Mouse (Mus musculus): ENCODE measurements around the gene Prkcsh.

Prkcsh gene

DNA sequence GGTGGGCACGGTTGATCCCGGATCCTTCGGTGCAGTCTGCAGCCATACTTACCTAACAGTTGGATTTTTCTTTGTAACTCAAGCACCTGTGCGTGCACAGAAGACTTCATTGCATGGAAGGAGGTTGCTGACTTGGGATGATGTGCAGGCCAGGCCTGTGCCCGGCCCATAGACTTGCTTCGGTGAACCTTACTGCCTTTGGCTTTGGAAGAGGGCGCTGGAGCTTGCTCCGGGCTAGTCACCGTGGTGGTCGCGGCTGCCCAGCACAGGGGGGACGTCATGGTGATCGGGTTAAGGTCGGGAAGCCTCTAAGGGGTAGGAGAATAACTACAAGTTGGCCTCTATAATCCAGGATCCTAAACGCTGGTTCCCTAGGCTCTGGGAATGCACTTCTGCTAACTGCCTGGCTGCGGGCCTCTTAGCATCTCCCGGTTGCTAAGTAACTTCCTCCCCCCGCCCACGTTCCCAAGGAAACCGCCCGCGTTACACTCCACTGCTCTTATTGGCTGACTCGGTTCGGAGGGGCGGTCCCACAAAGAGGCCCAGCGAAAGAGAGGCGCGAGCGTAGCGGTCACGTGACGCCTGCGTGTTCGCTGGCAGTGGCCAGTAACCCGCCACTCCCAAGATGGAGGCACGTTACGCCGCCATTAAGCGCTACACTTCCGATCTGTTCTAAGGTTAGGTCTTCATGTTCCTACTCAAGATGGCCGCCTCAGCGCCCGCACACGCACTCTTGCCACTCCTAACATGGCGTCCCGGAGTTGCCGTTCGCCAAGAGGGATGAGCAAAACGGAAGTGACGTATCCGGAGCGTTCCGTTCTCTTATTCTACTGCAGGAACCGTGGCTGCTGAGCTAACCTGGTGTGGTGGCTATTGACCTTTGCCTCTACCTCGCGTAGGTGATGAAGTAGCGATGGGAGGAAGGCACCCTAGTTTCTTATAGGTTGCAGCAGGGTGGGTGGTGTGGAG, at the start of gene Prkcsh, which contains the start of gene Ccdc151:
Gene Prkcsh (plus strand): TSS at position 613 of the 969 bp plus-strand sequence.
Gene Ccdc151 (minus strand): TSS at position 441 of the 969 bp plus-strand sequence.
- peak; percentile 97 for DNase-seq (ENCODE audit: low spot score)

DNA sequence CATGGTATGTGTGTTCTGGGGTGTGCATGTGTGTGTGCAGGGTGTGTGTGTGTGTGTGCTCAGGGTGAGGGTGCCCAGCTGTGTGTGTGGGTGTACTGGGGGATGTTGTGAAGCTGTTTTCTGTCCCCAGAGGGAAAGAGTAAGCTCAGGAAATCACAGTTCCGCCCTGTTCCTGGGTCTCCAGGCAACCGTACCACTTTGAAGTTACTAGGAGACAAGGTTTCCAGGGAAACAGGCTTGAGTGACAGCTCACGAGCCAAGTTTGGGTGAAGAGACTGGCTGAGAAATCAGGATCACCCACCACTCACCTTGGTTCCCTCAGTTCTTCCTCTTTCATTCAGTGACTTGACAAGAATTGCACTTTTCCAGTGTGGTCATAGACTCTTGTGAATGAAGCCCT, 49.0 kb upstream of the Prkcsh start:
- DNase-seq (ENCODE audit: low spot score): no peak

DNA sequence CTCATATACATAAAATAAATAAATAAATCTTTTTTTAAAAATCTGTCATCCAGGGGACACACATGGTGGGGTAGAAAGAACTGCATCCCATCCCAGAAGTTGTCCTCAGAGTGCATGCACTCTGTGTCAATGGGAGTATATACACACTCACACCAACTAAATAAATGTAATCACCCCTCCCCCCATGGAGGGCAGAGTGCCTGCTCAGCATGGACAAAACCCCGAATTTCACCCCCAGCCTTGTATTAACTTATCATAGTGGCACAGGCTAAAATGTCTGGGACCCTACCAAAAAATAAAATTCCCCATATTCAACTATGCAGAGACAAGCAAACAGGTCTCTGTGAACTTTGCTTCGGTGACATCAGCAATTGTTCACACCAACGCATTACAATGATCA, 48.0 kb upstream of the Prkcsh start:
- DNase-seq (ENCODE audit: low spot score): no peak

DNA sequence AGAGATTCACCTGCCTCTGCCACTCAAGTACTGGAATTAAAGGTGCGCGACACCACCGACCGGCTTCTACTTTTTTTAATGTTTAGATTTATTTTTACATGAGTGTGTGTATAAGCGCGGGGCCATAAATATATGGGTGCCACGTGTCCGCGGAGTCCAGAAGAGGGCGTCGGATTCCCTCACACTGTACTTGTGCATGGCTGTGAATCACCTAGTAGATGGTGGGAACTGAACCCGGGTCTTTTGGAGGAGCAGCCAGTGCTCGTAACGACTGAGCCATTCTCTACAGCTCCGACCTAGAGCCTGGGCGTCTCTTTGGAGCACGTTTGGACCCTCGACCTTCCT, 47.4 kb upstream of the Prkcsh start:
- no peak for DNase-seq (ENCODE audit: low spot score)

DNA sequence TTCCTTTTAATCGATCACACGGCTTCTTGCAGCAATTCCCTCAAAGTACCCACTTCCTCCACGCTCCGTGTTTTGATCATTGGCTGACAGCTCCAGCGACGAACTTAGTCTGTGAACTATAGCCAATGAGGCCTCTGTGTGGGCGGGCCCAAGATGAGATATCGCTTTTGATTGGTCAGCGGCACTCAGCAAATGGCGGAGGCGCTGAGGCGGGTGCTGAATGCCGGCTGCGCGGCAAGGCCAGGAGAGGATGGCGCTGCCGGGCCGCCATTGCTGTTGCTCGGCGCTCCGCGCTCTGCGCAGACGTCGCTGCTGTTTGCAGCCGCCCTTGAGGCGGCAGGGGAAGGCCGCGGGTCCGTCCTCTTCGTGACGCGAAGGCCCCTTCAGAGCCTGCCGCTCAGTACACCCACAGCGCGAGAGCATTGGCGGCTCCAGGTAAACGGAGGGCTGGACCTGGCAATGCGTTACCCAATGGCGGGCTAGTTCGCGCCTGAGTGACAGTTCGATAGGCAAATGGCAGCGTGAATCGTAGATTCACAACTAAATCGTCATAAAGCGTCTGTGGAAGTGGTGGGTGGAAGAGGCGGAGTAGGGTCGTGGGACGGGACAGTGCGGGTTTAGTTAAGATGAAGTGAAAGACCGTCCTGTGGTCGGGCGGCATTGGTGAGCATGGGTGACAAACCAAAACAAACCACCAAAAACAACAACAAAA, 46.9 kb upstream of the Prkcsh start, which contains the start of gene Swsap1:
Gene Swsap1 (plus strand): TSS at position 186 of the 712 bp plus-strand sequence.
- peak; percentile 93 for DNase-seq (ENCODE audit: low spot score)

DNA sequence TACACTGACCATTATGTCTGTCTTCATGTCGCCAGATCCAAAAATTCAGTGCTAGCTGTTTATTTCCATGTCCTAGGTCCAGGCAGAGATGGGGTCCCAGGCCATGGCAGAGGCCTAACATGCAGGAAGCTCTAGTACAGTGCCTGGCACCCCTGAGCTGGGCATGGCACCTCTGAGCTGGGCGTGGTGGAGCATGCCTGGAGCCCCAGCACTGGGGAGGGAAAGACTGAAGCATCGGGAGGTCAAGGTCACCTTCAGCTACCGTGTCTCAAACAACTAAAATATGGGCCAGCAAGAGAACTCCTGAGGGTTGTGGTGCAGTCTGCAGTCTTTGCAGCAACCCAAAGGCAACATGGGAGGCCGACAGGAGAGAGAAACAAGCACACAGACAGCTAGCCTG, 44.2 kb upstream of the Prkcsh start:
- DNase-seq (ENCODE audit: low spot score): no peak

DNA sequence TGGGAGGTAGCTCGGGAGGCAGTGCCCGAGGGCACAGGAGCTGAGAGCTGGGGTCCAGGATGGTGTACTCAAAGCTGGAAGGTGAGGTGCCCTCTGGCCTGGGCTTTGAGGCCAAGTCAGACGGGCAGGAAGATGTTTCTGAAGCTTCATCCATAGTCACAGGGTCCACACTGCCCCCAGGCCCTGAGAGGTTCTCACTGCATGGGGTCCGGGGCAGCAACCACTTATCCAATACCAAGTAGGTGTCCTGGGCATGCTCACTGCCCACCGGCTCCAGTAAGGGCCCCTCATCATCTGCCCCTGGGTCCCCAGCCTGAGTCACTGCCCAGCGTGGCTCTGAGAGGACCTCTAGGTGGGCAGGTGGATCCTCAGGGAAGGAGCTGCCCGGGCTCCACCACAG, 43.4 kb upstream of the Prkcsh start:
- no peak for DNase-seq (ENCODE audit: low spot score)

DNA sequence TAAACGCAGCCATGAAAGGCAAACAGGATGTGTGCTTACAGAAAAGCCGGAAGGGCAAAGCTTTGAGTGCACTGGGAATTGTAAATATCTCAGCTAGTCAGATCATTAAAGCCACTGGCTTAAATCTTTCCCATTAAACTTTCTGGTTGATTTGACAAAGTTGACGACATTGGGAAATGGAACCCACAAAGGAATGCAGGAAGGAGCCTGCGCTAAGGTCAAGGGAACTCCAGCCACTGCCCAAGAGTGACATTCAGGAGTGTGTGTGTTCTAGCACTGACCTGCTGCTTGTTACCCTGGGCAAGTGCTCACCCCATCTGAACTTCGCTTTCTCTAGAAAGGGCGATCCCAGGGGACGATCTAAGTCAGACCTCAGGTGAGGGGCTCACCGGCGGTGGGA, 42.5 kb upstream of the Prkcsh start:
- DNase-seq (ENCODE audit: low spot score): no peak

DNA sequence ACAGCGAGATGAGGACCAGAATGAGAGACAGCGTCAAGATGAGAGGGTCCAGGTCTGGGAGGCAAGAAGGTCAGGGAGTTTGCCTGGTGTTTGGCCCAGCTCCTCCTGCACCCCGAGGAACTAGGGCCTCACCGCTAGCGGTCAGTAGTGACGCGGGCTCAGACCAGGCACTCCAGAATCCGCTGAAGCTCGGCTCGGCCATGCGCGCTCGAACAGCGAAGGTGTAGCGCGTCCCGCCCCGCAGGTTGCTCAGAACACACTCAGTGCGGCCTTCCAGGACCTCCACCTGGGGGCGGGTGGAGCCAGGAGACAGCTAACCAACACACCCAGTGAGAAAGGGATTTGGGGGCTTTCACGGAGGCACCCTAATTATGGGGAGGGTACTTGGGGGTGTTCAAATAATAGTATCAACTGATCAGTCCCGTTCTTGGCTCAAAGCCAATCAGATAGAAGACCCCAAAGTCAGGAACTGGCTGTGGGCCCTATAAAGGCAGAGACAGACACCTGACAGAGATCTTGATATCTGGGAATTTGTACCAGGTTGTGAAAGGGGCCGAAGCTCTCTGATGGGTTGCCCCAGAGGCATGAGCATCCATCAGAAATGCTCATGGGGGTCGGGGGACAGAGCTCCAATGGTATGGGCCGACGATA, 41.9 kb upstream of the Prkcsh start:
- no peak for DNase-seq (ENCODE audit: low spot score)

DNA sequence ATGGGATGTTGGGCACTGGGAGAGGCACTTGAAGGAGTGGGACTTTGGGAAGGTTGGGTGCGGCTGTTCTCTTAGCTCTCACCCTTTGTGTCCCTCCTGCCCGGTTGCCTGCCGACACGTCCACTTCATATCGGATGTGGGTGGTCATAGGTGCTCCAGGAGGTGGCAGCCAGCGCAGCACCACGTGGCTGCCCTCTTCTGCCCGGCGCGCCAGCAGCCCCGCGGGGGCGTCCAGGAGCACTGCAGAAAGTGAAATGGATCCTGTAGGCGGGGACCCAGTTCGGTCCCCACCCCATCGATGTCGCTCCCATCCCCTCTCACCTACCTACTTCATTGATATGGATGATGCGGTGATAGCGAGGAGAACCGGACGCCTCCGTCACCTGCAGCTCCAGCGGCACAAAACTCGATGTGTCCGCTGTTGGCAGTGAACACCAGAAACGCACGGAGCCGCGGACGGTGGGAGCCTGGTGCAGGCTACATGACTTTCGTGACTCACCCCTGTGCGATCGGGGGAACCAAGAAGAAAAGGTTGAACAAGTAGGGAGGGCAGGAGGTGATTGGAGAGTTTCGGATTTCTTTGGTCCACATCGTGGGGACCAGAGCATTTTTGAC, 41.1 kb upstream of the Prkcsh start:
- no peak for DNase-seq (ENCODE audit: low spot score)

DNA sequence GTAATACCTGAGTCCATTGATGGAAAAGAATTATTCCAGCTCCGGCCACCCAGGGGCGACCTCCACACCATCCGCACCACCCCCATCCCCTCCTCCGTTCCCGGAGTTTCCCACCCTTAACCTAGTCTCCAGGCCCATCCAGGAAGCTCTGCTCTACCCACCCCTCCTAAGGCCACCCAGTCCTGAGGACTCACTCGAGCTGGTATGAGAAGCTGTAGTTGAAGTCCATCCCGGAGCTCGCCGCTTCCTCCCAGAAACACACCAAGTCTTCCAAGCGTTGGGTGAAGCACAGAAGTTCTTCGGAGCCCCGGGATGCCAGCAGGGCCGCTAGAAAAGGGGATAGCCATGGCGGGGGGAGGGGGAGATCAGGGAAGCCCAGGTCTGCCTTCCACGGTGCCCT, 40.6 kb upstream of the Prkcsh start:
- DNase-seq (ENCODE audit: low spot score): no peak

DNA sequence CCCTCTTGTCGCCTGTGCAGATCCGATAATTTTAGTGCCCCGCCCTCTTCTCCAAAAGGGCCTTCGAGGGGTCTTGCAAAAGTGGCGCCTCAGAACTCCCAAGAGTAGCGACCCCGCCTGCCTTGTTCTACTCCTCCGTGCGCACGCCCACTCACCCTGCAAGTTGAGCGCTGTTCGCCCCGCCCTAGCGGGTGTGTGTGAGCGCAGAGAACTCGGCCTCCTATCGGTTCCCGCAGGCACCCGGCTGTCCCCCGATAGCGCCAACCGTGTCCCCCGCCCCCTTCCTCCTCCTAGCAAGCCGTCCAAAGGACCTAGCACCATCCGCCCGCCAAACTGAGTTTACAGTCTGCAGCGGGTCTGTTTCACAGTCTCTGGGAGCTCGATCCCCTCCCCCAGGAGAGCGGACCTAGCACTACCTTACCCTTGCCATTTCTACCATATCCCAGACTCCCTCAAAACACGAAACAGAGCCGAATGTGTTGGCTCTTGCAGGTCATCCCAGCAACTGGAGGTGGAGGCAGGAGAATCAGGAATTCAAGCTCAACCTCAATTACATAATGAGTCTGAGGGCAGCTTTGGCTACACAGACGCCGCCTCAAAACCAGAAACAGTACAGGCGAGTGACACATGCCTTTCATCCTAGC, 40.1 kb upstream of the Prkcsh start:
- no peak for DNase-seq (ENCODE audit: low spot score)

DNA sequence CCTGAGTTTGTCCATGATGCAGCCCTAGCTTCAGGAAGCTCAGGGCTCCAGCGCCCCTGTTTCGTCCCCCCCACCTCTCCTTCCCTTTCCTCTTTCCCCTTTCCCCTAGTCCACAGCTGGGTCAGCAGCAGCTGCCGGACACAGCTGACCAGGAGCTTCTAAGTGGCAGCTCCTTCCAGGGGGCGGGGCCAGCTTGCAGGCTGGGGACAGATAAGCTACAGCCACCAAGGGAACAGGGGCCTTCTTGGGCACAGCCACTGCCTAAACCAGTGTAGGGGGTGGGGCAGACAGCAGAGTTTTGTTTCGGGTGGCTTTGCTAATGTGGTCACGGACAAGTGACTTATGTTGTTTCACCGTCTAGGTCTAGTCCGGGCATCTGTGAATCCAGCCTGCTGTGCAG, 39.2 kb upstream of the Prkcsh start, which contains the start of gene Epor:
Gene Epor (minus strand): TSS at position 90 of the 400 bp plus-strand sequence.
- no peak for DNase-seq (ENCODE audit: low spot score)

DNA sequence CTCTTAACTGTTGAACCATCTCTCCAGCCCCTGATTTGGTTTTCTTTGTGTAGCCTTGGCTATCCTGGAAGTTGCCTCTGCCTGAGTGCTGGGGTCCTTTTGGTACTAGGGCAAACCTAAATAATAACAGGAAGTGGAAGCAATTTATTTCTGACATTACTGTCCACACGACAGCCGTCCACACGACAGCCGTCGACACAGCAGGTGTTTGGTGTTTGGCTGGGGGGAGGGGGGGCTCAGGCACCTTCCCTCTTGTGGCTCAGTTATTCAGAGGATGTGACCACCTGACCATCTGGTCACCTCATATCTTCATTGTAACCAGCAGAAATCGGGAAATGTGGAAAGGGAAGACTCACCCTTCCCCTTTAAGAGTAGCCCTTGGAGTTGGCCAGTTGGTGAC, 33.7 kb upstream of the Prkcsh start:
- DNase-seq (ENCODE audit: low spot score): no peak

DNA sequence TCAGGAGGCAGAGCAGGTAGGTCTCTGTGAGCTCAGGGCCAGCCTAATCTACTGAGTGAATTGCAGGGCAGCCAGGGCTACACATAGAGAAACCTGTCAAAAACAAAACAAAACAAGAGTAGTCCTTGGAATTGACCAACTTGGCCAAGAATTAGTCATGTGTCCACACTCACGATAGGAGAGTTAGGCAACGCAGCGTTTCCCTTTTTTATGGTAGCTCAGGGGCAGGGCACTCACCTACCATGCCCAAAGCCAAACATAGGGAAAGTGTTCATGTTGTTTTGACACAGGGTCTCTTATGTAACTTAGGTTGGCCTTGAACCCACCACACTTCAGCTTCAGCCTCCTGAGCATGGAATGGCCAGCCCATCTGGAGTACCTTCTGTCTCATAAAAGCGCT, 33.3 kb upstream of the Prkcsh start:
- DNase-seq (ENCODE audit: low spot score): no peak

DNA sequence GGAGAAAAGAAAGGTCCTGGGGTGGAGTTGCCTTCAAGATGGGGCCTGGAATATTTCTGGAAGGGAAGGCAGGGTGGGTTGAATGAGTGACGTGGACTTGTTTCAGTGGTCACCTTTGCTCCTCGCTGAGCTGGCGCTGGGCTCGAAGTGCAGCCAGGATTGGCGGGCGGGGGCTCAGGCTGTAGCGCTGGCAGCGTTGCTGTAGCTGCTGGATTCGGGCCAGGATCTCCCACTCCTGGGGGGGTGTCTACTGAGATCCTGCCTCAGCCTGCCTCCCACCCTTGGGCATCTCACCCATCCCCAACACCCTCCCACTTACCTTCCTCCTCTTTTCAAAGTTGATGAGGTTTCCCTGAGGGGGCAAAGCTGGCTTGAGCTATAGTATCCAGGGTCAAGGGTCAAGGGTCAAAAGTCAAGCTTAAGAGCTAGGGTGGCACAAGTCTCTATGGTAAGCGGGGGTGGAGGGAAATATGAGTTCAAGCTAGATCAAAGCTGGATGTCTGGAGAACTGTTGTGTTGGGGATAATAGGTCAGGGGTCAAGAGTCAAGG, 25.9 kb upstream of the Prkcsh start:
- DNase-seq (ENCODE audit: low spot score): no peak

DNA sequence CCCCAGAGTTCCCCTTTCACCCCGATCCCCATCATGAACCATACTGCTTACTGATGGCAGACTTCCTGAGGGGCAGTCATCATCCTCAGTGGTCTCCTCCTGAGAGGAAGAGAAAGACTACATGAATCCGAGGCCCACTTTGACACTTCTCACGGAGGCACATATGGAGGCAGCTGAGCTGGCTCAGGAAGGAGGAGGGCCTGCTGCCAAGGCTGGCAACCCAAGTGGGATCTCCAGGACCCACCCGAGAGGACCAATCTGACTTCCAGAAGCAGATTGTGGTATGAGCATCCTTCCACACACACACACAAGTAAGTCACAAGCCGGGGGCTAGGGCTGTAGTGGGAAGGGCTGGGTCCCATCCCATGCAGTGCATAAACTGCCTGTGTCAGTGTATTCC, 25.3 kb upstream of the Prkcsh start:
- no peak for DNase-seq (ENCODE audit: low spot score)

DNA sequence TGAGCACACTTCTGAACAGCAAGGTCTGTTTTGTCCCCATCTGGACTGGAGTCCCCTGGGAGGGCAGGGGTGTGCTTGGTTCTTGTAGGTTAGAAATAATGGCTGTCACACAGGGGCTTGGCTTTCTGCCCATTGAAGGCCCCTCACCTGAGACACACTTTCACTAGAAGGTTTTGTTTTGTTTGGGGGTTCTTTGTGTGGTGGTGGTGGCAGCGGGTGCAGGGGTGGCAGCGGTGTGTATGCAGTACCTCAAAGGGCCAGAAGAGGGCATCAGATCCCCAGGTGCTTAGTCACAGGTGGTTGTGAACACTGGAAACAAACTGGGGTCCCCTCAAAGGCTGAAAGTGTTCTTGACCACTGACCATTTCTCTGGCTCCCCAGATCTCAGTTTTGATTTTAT, 24.6 kb upstream of the Prkcsh start:
- DNase-seq (ENCODE audit: low spot score): no peak

DNA sequence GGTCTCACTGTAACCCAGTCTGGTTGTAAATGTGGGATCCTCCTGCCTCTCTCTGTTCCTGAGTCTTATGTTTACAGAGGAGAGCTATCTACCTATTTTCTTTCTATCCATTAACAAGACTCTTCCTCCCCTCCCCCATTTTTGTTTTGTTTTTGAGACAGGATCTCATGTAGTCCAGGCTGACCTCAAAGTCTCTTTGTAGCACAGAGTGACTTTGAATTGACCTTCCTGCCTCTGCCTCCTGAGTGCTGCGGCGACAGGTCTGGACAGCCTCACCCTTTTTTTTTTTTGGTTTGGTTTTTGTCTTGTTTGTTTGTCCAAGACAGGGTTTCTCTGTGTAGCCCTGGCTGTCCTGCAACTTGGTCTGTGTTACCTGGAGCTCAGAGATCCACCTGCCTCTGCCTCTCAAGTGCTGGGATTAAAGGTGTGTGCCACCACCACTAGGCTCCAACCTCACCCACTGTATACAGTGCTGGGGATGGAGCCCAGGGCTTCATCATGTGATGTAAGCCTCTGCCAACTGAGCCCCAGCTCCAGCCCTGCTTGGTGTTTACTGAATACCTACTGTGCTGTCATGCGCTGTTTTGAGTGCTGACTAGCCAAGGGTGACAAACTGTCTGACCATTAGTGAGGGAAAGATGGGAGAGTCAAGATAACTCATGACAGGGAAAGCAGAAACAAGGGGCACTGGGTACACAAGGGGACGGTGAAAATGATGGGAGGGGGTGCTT, 24.0 kb upstream of the Prkcsh start:
- DNase-seq (ENCODE audit: low spot score): no peak

DNA sequence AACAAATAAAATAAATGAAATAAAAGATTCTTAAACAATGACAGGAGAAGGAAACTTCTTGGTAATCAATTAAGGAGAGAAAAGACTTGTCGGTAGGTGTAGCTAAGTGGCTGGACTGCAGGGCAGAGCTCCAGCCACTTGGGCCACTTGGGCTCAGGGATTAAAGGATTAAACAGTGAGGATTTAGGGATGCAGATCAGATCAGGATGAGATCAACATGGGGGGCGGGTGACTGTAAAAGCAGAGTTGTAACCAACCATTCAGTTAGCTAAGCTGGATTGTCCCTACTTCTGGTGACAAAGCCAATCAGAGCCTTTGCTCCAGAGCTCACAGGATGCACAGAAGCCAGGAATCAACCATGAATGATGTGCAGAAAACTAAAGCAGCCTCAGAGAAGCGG, 18.7 kb upstream of the Prkcsh start:
- no peak for DNase-seq (ENCODE audit: low spot score)
